Mouse (Mus musculus) liver, embryonic 12.5 days (tissue): ENCODE measurements at regions not wholly inside any gene's neighbourhood (a gene's known extent, or its start where the extent isn't known, plus 50 kb on each side); places are given as distances from the start of the nearest gene placed in this dataset.

ENCODE experiments used
- ATAC-seq: fragments of 200-750 bp; cut with Nextera tagmentation; 2 replicates; pipeline ENCODE4 v1.8.0; 2017; ENCODE audit warnings: moderate number of reproducible peaks, mild to moderate bottlenecking, moderate library complexity
- H3K27ac ChIP-seq: fragments of 300-500 bp; sonication (generic); 2 replicates; pipeline ENCODE4 v1.5.1; 2016; ENCODE audit warnings: mild to moderate bottlenecking
- H3K27me3 ChIP-seq: fragments of 300-500 bp; sonication (generic); replicated peaks from 2 replicates; pipeline ENCODE4 v1.6.1; 2016; ENCODE audit warnings: mild to moderate bottlenecking, moderate library complexity
- H3K36me3 ChIP-seq: fragments of 300-500 bp; sonication (generic); 2 replicates; pipeline ENCODE4 v1.6.1; 2016; ENCODE audit warnings: mild to moderate bottlenecking, moderate library complexity
- H3K4me1 ChIP-seq: fragments of 300-500 bp; sonication (generic); 2 replicates; pipeline ENCODE4 v1.6.1; 2016
- H3K4me2 ChIP-seq: fragments of 300-500 bp; sonication (generic); 2 replicates; pipeline ENCODE4 v1.6.1; 2016; ENCODE audit warnings: mild to moderate bottlenecking, moderate library complexity
- H3K4me3 ChIP-seq: fragments of 300-500 bp; sonication (generic); 2 replicates; pipeline ENCODE4 v1.5.1; 2016; ENCODE audit warnings: mild to moderate bottlenecking, moderate library complexity
- H3K9ac ChIP-seq: fragments of 300-500 bp; sonication (generic); 2 replicates; pipeline ENCODE4 v1.6.1; 2016; ENCODE audit warnings: mild to moderate bottlenecking, moderate library complexity
- H3K9me3 ChIP-seq: fragments of 300-500 bp; sonication (generic); replicated peaks from 2 replicates; pipeline ENCODE4 v1.6.1; 2016; ENCODE audit warnings: mild to moderate bottlenecking, moderate library complexity
- whole genome bisulfite sequencing: fragments of 180-500 bp; shearing (Covaris S2); methylation state at CpG from one replicate; pipeline ENCODE4 v1.1.7; 2016; ENCODE audit not compliant: insufficient replicate concordance; 5-methylcytosine and 5-hydroxymethylcytosine counted together

DNA sequence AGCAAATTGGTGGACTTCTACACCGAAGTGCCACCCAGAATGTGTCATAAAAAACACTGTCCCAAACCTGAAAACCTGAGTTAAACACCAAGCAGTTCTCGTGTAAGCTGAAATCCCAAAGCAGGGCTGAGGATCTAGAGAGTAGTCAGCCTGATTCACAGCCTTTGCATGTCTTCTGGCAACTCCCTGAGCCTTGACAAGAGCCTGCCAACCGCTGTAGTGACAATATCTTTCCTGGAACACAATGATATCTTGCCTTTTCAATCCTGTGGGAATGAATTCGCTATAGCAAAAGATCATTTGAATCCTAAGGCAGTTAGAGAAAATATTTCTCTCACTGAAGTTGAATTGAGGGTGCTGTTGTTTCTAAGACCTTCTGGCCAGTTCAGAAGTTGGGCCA is 110.4 kb downstream of the Tbx19 start:
- Histone ChIP-seq H3K36me3 (no peaks in the 10 kb centered on the region), H3K4me1 (no peaks in the 10 kb centered on the region), H3K9ac (no peak overlapping the region), H3K4me2 (no peak overlapping the region), H3K4me3 (no peak overlapping the region), H3K27ac (no peak overlapping the region), H3K9me3 (no peaks in the 10 kb centered on the region), H3K27me3 (no peaks in the 10 kb centered on the region)
- no peak for ATAC-seq
- WGBS = 53% methylated on average over 4 of the region's 4 CpGs

GRCm38 (mm10) chr1:165046637-165047036 is 111.3 kb upstream of the Xcl1 start:
- Histone ChIP-seq H3K4me2 (no peak overlapping the region), H3K9ac (no peak overlapping the region), H3K4me3 (no peak overlapping the region), H3K27ac (no peak overlapping the region), H3K9me3 (no peaks in the 10 kb centered on the region), H3K27me3 (no peaks in the 10 kb centered on the region), H3K4me1 (no peaks in the 10 kb centered on the region), H3K36me3 (no peaks in the 10 kb centered on the region)
- peak; percentile 44; the same call in 1 of the 2 replicates for ATAC-seq
- 31% methylated on average over 7 of the region's 7 CpGs for WGBS

DNA sequence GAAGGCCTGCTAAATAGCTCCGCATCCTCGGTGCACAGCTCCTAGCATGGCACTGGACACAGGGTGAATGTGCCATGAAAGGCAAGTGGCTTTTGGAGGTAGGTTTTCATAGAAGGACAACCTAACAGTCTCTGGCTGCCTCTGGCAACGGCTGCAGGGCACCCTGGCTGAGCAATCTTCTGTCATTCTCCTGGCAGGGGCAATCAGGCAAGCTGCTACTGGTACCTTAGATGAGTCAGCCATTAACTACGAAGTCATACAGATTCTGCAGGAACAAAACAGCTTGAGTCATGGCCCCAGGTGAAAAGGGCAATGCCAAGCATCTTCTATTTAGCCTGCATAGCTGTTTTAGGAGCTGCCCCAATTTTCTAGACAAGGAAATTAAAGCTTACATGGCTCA is 110.7 kb upstream of the Xcl1 start:
- Histone ChIP-seq H3K4me1 (no peaks in the 10 kb centered on the region), H3K36me3 (no peaks in the 10 kb centered on the region), H3K27me3 (no peaks in the 10 kb centered on the region), H3K27ac (no peak overlapping the region), H3K4me3 (no peak overlapping the region), H3K9me3 (no peaks in the 10 kb centered on the region), H3K4me2 (no peak overlapping the region), H3K9ac (no peak overlapping the region)
- no peak for ATAC-seq
- WGBS = 60% methylated on average over 4 of the region's 4 CpGs

- Histone ChIP-seq H3K36me3 (no peaks in the 10 kb centered on the region), H3K9ac (no peak overlapping the region), H3K4me2 (no peak overlapping the region), H3K27ac (no peak overlapping the region), H3K4me3 (no peak overlapping the region), H3K4me1 (no peaks in the 10 kb centered on the region), H3K27me3 (no peaks in the 10 kb centered on the region), H3K9me3 (no peaks in the 10 kb centered on the region)
- 38% methylated on average over 3 of the region's 3 CpGs for WGBS
- ATAC-seq = no peak
Measured at GRCm38 (mm10) chr1:165043361-165043760, 108.0 kb upstream of the Xcl1 start.

DNA sequence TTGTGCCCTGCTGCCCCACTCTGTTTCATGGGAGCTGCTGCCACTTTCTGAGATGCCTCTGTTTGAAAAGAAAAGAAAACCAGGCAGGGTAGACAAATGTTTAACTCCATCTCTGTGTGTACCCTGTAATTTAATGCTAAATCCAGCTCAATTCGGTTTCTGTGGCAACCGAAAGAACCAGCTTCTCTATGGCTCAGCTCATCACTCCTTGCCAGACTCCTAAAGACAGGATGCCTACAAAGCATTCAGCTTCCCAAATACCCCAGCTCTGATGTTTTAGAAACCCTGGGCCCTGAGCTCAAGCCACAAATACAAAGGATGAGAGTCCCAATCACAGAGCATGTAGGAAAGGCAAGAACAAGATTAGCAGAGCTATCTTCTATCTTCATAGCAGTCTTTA is 106.8 kb upstream of the Xcl1 start:
- WGBS = 67% methylated on average over 2 of the region's 2 CpGs
- no peak overlapping the region for H3K27ac ChIP-seq

DNA sequence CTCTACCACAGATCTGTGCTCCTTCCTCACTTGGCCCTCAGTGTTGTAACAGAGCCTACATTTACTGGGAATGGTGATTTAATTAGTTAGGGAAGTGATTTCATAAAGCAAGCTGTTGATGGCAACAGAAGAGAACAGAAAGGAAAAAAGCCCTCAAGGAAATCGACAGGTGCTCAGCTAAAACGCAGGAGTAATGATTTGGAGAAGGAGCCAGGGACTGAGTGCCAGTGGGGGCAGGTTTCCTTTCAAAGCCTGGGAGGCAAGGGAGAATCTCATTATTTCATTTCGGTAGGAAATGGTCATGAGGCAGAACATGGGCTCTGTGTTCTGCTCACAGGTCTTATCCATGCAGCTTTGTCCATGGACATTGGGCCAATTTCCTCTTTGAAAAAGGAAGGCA is 101.3 kb upstream of the Xcl1 start:
- no peak overlapping the region for H3K4me3 ChIP-seq
- no peak overlapping the region for H3K9ac ChIP-seq
- H3K4me1 ChIP-seq = no peaks in the 10 kb centered on the region
- 51% methylated on average over 3 of the region's 3 CpGs for WGBS
- H3K36me3 ChIP-seq = no peaks in the 10 kb centered on the region
- ATAC-seq = no peak
- H3K9me3 ChIP-seq = no peaks in the 10 kb centered on the region
- no peak overlapping the region for H3K4me2 ChIP-seq
- no peaks in the 10 kb centered on the region for H3K27me3 ChIP-seq
- H3K27ac ChIP-seq = no peak overlapping the region

More for the DNA sequence above, 106.8 kb upstream of the Xcl1 start:
- H3K27me3 ChIP-seq = no peaks in the 10 kb centered on the region
- H3K9me3 ChIP-seq = no peaks in the 10 kb centered on the region
- H3K36me3 ChIP-seq = no peaks in the 10 kb centered on the region
- H3K4me1 ChIP-seq = no peaks in the 10 kb centered on the region
- H3K4me2 ChIP-seq = no peak overlapping the region
- no peak overlapping the region for H3K9ac ChIP-seq
- H3K4me3 ChIP-seq = no peak overlapping the region
- ATAC-seq = no peak

DNA sequence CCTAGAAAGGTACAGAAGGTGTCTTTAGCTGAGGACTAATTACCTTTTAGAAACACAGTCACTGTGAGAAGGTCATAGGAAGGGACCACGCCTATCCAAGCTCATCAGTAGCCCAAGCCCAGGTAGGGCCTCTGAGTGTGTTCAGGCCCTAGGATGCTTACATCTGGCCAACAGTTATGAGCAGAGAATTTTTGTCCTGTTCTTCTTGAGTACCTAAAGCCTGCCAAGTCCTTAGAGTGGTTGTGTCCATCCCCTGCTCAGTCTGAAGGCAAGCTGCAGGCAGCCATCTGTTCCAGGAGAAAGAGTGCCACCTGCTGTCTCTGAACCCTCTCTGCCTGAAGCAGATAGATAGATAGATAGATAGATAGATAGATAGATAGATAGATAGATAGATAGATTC is 100.3 kb upstream of the Xcl1 start:
- Histone ChIP-seq H3K36me3 (no peaks in the 10 kb centered on the region), H3K9me3 (no peaks in the 10 kb centered on the region), H3K4me2 (no peak overlapping the region), H3K9ac (no peak overlapping the region), H3K4me1 (no peaks in the 10 kb centered on the region), H3K27me3 (no peaks in the 10 kb centered on the region), H3K4me3 (no peak overlapping the region), H3K27ac (no peak overlapping the region)
- no peak for ATAC-seq
- 48% methylated on average over 1 of the region's 1 CpGs for WGBS

DNA sequence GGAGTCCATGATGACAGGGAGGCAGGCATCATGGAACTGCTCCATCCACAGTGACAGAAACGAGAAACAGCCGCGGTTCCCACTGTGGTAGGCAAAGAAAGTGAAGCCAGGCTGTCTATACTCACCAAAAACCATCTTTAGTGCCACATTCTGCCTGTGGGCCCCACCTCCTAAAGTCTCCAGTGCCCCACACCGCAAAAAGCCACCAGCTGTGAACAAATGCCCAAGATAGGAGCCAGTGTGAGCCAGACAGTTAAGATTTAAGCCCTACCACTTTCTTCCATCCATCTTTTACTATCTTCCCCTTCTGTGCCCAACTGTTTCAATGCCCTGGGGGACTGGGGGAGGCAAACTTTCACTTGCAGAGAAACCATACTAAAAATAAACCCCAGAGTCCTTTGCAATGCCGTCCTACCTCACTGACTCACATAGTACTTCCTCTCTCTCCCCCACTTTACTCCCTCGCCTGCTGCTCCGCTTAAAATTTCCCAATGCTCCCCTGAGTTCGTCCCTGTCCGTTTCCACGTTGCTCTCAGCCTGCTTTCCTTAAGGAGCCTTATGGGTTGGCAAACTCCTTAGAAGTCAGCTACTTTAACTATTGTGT is 85.7 kb upstream of the Xcl1 start:
- H3K4me1 ChIP-seq = no peaks in the 10 kb centered on the region
- no peak overlapping the region for H3K4me3 ChIP-seq
- no peak for ATAC-seq
- H3K27ac ChIP-seq = no peak overlapping the region
- no peaks in the 10 kb centered on the region for H3K27me3 ChIP-seq
- H3K9me3 ChIP-seq = no peaks in the 10 kb centered on the region
- WGBS = 44% methylated on average over 10 of the region's 10 CpGs
- no peak overlapping the region for H3K4me2 ChIP-seq
- no peak overlapping the region for H3K9ac ChIP-seq
- no peaks in the 10 kb centered on the region for H3K36me3 ChIP-seq

DNA sequence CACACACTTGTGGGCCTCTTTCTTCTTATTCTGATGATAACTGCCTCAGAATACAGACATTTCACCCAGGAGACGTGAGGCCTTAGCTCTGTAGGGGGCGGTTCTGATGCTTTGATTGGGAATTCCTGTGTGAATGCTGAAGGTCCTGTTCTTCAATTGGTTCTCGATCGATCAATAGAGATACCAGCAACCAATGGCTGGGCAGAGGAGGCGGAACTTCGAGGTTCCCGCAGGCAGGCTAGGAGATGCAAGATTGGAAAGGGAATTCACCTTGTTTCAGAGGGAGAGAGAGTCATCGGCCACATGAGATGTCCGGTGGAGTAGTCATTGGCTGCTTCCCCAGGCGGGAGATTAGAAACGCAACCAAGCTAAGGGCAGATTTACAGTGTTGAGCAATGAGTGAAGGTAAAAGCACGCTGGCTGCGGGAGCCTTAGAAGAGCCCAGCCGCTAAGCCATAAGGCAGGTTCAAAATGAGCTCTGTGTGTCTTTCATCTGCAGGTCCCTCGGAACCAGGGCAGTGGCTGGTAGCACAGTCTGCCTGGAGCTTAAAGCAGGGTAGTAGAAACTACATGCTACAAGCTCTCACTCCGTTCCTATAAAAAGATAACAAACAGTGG is 83.5 kb upstream of the Xcl1 start:
- no peak overlapping the region for H3K9ac ChIP-seq
- peak overlapping the region; percentile 39 for H3K4me2 ChIP-seq
- WGBS = 19% methylated on average over 16 of the region's 16 CpGs
- no peaks in the 10 kb centered on the region for H3K36me3 ChIP-seq
- ATAC-seq = peak; percentile 71
- no peak overlapping the region for H3K27ac ChIP-seq
- H3K4me3 ChIP-seq = peak overlapping the region; percentile 21; the same call in 1 of the 2 replicates
- no peaks in the 10 kb centered on the region for H3K27me3 ChIP-seq
- H3K9me3 ChIP-seq = no peaks in the 10 kb centered on the region
- H3K4me1 ChIP-seq = no peaks in the 10 kb centered on the region

DNA sequence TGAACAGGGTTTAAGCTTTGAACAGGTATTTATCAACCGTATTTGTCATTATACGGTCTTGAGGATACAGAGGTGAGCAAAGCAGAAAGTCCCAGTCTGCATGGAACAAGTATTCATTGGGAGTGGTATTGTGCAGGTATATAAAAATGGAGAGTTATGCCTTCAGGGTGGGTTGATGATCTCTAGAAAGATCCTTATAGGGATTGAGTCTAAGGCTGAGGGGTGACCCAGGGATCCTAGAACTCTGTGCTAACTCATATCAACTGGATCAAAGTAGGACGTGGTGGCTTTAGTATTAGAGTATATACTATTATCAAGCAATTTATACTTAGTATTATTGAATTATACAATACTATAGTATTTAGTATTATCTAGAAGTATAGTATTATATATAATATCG is 82.9 kb upstream of the Xcl1 start:
- no peak overlapping the region for H3K4me3 ChIP-seq
- no peaks in the 10 kb centered on the region for H3K4me1 ChIP-seq
- H3K4me2 ChIP-seq = no peak overlapping the region
- H3K9me3 ChIP-seq = no peaks in the 10 kb centered on the region
- WGBS = 81% methylated on average over 4 of the region's 4 CpGs
- H3K9ac ChIP-seq = no peak overlapping the region
- H3K36me3 ChIP-seq = no peaks in the 10 kb centered on the region
- no peaks in the 10 kb centered on the region for H3K27me3 ChIP-seq
- no peak overlapping the region for H3K27ac ChIP-seq
- no peak for ATAC-seq

GRCm38 (mm10) chr1:165017793-165018192 is 82.5 kb upstream of the Xcl1 start:
- H3K4me1 ChIP-seq = no peaks in the 10 kb centered on the region
- no peak for ATAC-seq
- H3K9me3 ChIP-seq = no peaks in the 10 kb centered on the region
- no peak overlapping the region for H3K4me3 ChIP-seq
- H3K36me3 ChIP-seq = no peaks in the 10 kb centered on the region
- no peak overlapping the region for H3K4me2 ChIP-seq
- no peak overlapping the region for H3K9ac ChIP-seq
- H3K27ac ChIP-seq = no peak overlapping the region
- H3K27me3 ChIP-seq = no peaks in the 10 kb centered on the region
- WGBS = 76% methylated on average over 6 of the region's 6 CpGs

GRCm38 (mm10) chr1:165014328-165014727 is 79.0 kb upstream of the Xcl1 start:
- Histone ChIP-seq H3K9ac (no peak overlapping the region), H3K36me3 (no peaks in the 10 kb centered on the region), H3K4me2 (no peak overlapping the region), H3K27ac (no peak overlapping the region), H3K4me1 (no peaks in the 10 kb centered on the region), H3K9me3 (no peaks in the 10 kb centered on the region), H3K27me3 (no peaks in the 10 kb centered on the region), H3K4me3 (no peak overlapping the region)
- ATAC-seq = no peak
- 24% methylated on average over 1 of the region's 1 CpGs for WGBS

- H3K9me3 ChIP-seq = no peaks in the 10 kb centered on the region
- no peaks in the 10 kb centered on the region for H3K4me1 ChIP-seq
- H3K27me3 ChIP-seq = no peaks in the 10 kb centered on the region
- no peak overlapping the region for H3K4me2 ChIP-seq
- H3K9ac ChIP-seq = no peak overlapping the region
- H3K27ac ChIP-seq = no peak overlapping the region
- no peak overlapping the region for H3K4me3 ChIP-seq
- WGBS = 16% methylated on average over 2 of the region's 2 CpGs
- no peaks in the 10 kb centered on the region for H3K36me3 ChIP-seq
- no peak for ATAC-seq
Measured at GRCm38 (mm10) chr1:165013428-165013827, 78.1 kb upstream of the Xcl1 start.
